Mouse (Mus musculus): ENCODE results near the gene 9330159F19Rik. TPM values are rescaled to one million over a fixed set of nuclear protein-coding genes. Genes with fewer than 3 reads are reported as not detected.

9330159F19Rik gene
- polyA plus RNA-seq, 1 experiment from 2014 or later, result 2.8 TPM

GRCm38 (mm10) chr10:29193769-29194168, 17.6 kb upstream of the 9330159F19Rik start:
- no peaks in the 10 kb centered on the region for H3K27me3 ChIP-seq (ENCODE audit: control insufficient read depth, insufficient read depth, low read length)
- no peak overlapping the region for H3K4me2 ChIP-seq (ENCODE audit: low read depth, low read length)
- no peaks in the 10 kb centered on the region for H3K4me1 ChIP-seq (ENCODE audit: control insufficient read depth, insufficient read depth, low read length)
- DNase-seq (ENCODE audit: low spot score), result no peak
- no peaks in the 10 kb centered on the region for H3K36me3 ChIP-seq (replicated peaks; ENCODE audit: control insufficient read depth, insufficient read depth, low read depth, low read length)
- H3K27ac ChIP-seq (replicated peaks; ENCODE audit: low read depth, low read length), result no peak overlapping the region
- no peaks in the 10 kb centered on the region; the same call in 1 of the 2 replicates for H3K9me3 ChIP-seq (replicated peaks; ENCODE audit: control insufficient read depth, low read length)
- no peak overlapping the region for H3K4me3 ChIP-seq (ENCODE audit: low read depth, low read length)
- no peak for ATAC-seq (replicated peaks; ENCODE audit: insufficient number of reproducible peaks, low FRiP score, low TSS enrichment, low read depth)
- no peak overlapping the region for H3K9ac ChIP-seq (replicated peaks; ENCODE audit: low read length)

- H3K4me3 ChIP-seq (ENCODE audit: low read depth, low read length), result no peak overlapping the region
- no peak overlapping the region for H3K4me2 ChIP-seq (ENCODE audit: low read depth, low read length)
- H3K9me3 ChIP-seq (replicated peaks; ENCODE audit: control insufficient read depth, low read length), result no peaks in the 10 kb centered on the region; the same call in 1 of the 2 replicates
- DNase-seq (ENCODE audit: low spot score) (no peak), ATAC-seq (replicated peaks; ENCODE audit: insufficient number of reproducible peaks, low FRiP score, low TSS enrichment, low read depth) (no peak; the same call in 1 of the 2 replicates)
- no peaks in the 10 kb centered on the region for H3K27me3 ChIP-seq (ENCODE audit: control insufficient read depth, insufficient read depth, low read length)
- no peak overlapping the region for H3K9ac ChIP-seq (replicated peaks; ENCODE audit: low read length)
- no peaks in the 10 kb centered on the region for H3K36me3 ChIP-seq (replicated peaks; ENCODE audit: control insufficient read depth, insufficient read depth, low read depth, low read length)
- 98% methylated on average over 33 of the region's 33 CpGs for WGBS
- no peak overlapping the region for H3K27ac ChIP-seq (replicated peaks; ENCODE audit: low read depth, low read length)
- H3K4me1 ChIP-seq (ENCODE audit: control insufficient read depth, insufficient read depth, low read length), result no peaks in the 10 kb centered on the region
Observed at GRCm38 (mm10) chr10:29196811-29197210, 14.6 kb upstream of the 9330159F19Rik start.

- H3K27ac ChIP-seq (replicated peaks; ENCODE audit: low read depth, low read length), result no peak within 1 kb of the TSS
- no peaks in the 10 kb centered on the region for H3K36me3 ChIP-seq (replicated peaks; ENCODE audit: control insufficient read depth, insufficient read depth, low read depth, low read length)
- no peaks in the 10 kb centered on the region for H3K4me1 ChIP-seq (ENCODE audit: control insufficient read depth, insufficient read depth, low read length)
- DNase-seq (ENCODE audit: low spot score) (no peak), ATAC-seq (replicated peaks; ENCODE audit: insufficient number of reproducible peaks, low FRiP score, low TSS enrichment, low read depth) (no peak)
- no peaks in the 10 kb centered on the region; the same call in 1 of the 2 replicates for H3K9me3 ChIP-seq (replicated peaks; ENCODE audit: control insufficient read depth, low read length)
- 92% methylated on average over 7 of the region's 7 CpGs for WGBS
- no peaks in the 10 kb centered on the region for H3K27me3 ChIP-seq (ENCODE audit: control insufficient read depth, insufficient read depth, low read length)
- no peak within 1 kb of the TSS for H3K4me3 ChIP-seq (ENCODE audit: low read depth, low read length)
- H3K9ac ChIP-seq (replicated peaks; ENCODE audit: low read length), result no peak within 1 kb of the TSS
- H3K4me2 ChIP-seq (ENCODE audit: low read depth, low read length), result no peak within 1 kb of the TSS
Observed at GRCm38 (mm10) chr10:29198642-29199041, 12.8 kb upstream of the 9330159F19Rik start, which contains the start of gene Gm49353. Gene Gm49353, plus strand, starts transcription at chr10:29198954.

GRCm38 (mm10) chr10:29199835-29200234, 11.6 kb upstream of the 9330159F19Rik start:
- Histone ChIP-seq H3K36me3 (replicated peaks; ENCODE audit: control insufficient read depth, insufficient read depth, low read depth, low read length) (no peaks in the 10 kb centered on the region), H3K4me1 (ENCODE audit: control insufficient read depth, insufficient read depth, low read length) (no peaks in the 10 kb centered on the region)
- 70% methylated on average over 3 of the region's 3 CpGs for WGBS

GRCm38 (mm10) chr10:29200609-29201008, 10.8 kb upstream of the 9330159F19Rik start:
- WGBS, result 97% methylated on average over 1 of the region's 1 CpGs
- no peaks in the 10 kb centered on the region; the same call in 1 of the 2 replicates for H3K9me3 ChIP-seq (replicated peaks; ENCODE audit: control insufficient read depth, low read length)
- H3K27ac ChIP-seq (replicated peaks; ENCODE audit: low read depth, low read length), result no peak overlapping the region
- no peaks in the 10 kb centered on the region for H3K4me1 ChIP-seq (ENCODE audit: control insufficient read depth, insufficient read depth, low read length)
- no peak overlapping the region for H3K9ac ChIP-seq (replicated peaks; ENCODE audit: low read length)
- no peak overlapping the region for H3K4me2 ChIP-seq (ENCODE audit: low read depth, low read length)
- ATAC-seq (replicated peaks; ENCODE audit: insufficient number of reproducible peaks, low FRiP score, low TSS enrichment, low read depth) (no peak), DNase-seq (ENCODE audit: low spot score) (no peak)
- no peaks in the 10 kb centered on the region for H3K27me3 ChIP-seq (ENCODE audit: control insufficient read depth, insufficient read depth, low read length)
- H3K4me3 ChIP-seq (ENCODE audit: low read depth, low read length), result no peak overlapping the region
- no peaks in the 10 kb centered on the region for H3K36me3 ChIP-seq (replicated peaks; ENCODE audit: control insufficient read depth, insufficient read depth, low read depth, low read length)

More at GRCm38 (mm10) chr10:29199835-29200234, 11.6 kb upstream of the 9330159F19Rik start:
- no peak overlapping the region for H3K9ac ChIP-seq (replicated peaks; ENCODE audit: low read length)
- ATAC-seq (replicated peaks; ENCODE audit: insufficient number of reproducible peaks, low FRiP score, low TSS enrichment, low read depth) (no peak), DNase-seq (ENCODE audit: low spot score) (no peak)
- no peak overlapping the region for H3K27ac ChIP-seq (replicated peaks; ENCODE audit: low read depth, low read length)
- no peaks in the 10 kb centered on the region for H3K27me3 ChIP-seq (ENCODE audit: control insufficient read depth, insufficient read depth, low read length)
- H3K4me2 ChIP-seq (ENCODE audit: low read depth, low read length), result no peak overlapping the region
- H3K9me3 ChIP-seq (replicated peaks; ENCODE audit: control insufficient read depth, low read length), result no peaks in the 10 kb centered on the region; the same call in 1 of the 2 replicates
- no peak overlapping the region for H3K4me3 ChIP-seq (ENCODE audit: low read depth, low read length)

- Histone ChIP-seq H3K9ac (replicated peaks; ENCODE audit: low read length) (no peak overlapping the region), H3K4me2 (ENCODE audit: low read depth, low read length) (no peak overlapping the region), H3K27me3 (ENCODE audit: control insufficient read depth, insufficient read depth, low read length) (no peaks in the 10 kb centered on the region), H3K9me3 (replicated peaks; ENCODE audit: control insufficient read depth, low read length) (no peaks in the 10 kb centered on the region), H3K36me3 (replicated peaks; ENCODE audit: control insufficient read depth, insufficient read depth, low read depth, low read length) (no peaks in the 10 kb centered on the region), H3K4me1 (ENCODE audit: control insufficient read depth, insufficient read depth, low read length) (no peaks in the 10 kb centered on the region), H3K27ac (replicated peaks; ENCODE audit: low read depth, low read length) (no peak overlapping the region), H3K4me3 (ENCODE audit: low read depth, low read length) (no peak overlapping the region)
- DNase-seq (ENCODE audit: low spot score), result peak; percentile 74
- 0 out of 2 replicates have a peak, but pooled peaks have one; percentile 46 for ATAC-seq (replicated peaks; ENCODE audit: insufficient number of reproducible peaks, low FRiP score, low TSS enrichment, low read depth)
Observed at GRCm38 (mm10) chr10:29206730-29207129, 4.7 kb upstream of the 9330159F19Rik start.

GRCm38 (mm10) chr10:29208735-29209134, 2.7 kb upstream of the 9330159F19Rik start:
- H3K9ac ChIP-seq (replicated peaks; ENCODE audit: low read length), result no peak overlapping the region
- ATAC-seq (replicated peaks; ENCODE audit: insufficient number of reproducible peaks, low FRiP score, low TSS enrichment, low read depth), result no peak
- H3K4me1 ChIP-seq (ENCODE audit: control insufficient read depth, insufficient read depth, low read length), result no peaks in the 10 kb centered on the region
- no peak overlapping the region for H3K4me3 ChIP-seq (ENCODE audit: low read depth, low read length)
- H3K27ac ChIP-seq (replicated peaks; ENCODE audit: low read depth, low read length), result no peak overlapping the region
- DNase-seq (ENCODE audit: low spot score), result no peak
- H3K4me2 ChIP-seq (ENCODE audit: low read depth, low read length), result no peak overlapping the region
- no peaks in the 10 kb centered on the region for H3K27me3 ChIP-seq (ENCODE audit: control insufficient read depth, insufficient read depth, low read length)
- WGBS, result 45% methylated on average over 3 of the region's 3 CpGs
- no peaks in the 10 kb centered on the region for H3K9me3 ChIP-seq (replicated peaks; ENCODE audit: control insufficient read depth, low read length)
- H3K36me3 ChIP-seq (replicated peaks; ENCODE audit: control insufficient read depth, insufficient read depth, low read depth, low read length), result no peaks in the 10 kb centered on the region

GRCm38 (mm10) chr10:29213534-29214100, 2.2 kb downstream of the 9330159F19Rik start:
- no peaks in the 10 kb centered on the region for H3K36me3 ChIP-seq (replicated peaks; ENCODE audit: control insufficient read depth, insufficient read depth, low read depth, low read length)
- DNase-seq (ENCODE audit: low spot score) (no peak), ATAC-seq (replicated peaks; ENCODE audit: insufficient number of reproducible peaks, low FRiP score, low TSS enrichment, low read depth) (peak; percentile 57; the same call in 1 of the 2 replicates)
- H3K27me3 ChIP-seq (ENCODE audit: control insufficient read depth, insufficient read depth, low read length), result no peaks in the 10 kb centered on the region
- H3K9me3 ChIP-seq (replicated peaks; ENCODE audit: control insufficient read depth, low read length), result no peaks in the 10 kb centered on the region
- no peaks in the 10 kb centered on the region for H3K4me1 ChIP-seq (ENCODE audit: control insufficient read depth, insufficient read depth, low read length)
- no peak overlapping the region for H3K4me2 ChIP-seq (ENCODE audit: low read depth, low read length)
- no peak overlapping the region for H3K27ac ChIP-seq (replicated peaks; ENCODE audit: low read depth, low read length)
- 40% methylated on average over 3 of the region's 3 CpGs for WGBS
- no peak overlapping the region for H3K4me3 ChIP-seq (ENCODE audit: low read depth, low read length)
- no peak overlapping the region for H3K9ac ChIP-seq (replicated peaks; ENCODE audit: low read length)

Data from embryonic facial prominence, embryonic 11.5 days (tissue).